Mouse (Mus musculus): ENCODE data around the gene Btbd11. TPM values are rescaled to one million over a fixed set of nuclear protein-coding genes. Genes with fewer than 3 reads are reported as not detected.

The Btbd11 gene
- 28.7 and 32.0 TPM in 2 replicates for polyA plus RNA-seq (2014; fragmentation: Nextera tagmentation; extraction: Ambion mirVana)

- peak within 1 kb of the TSS; percentile 43 for H3K27ac ChIP-seq
- WGBS: under 1% methylated on average over 46 of the region's 46 CpGs
- peaks cover 22% of the 10 kb centered on the region for H3K4me1 ChIP-seq (replicated peaks; ENCODE audit: control insufficient read depth, insufficient read depth, low read length)
Observed at GRCm38 (mm10) chr10:85386605-85387218, at the start of gene Btbd11. Btbd11 (plus strand) TSS chr10:85386814.

GRCm38 (mm10) chr10:85338733-85339132, 47.9 kb upstream of the Btbd11 start:
- Histone ChIP-seq H3K9ac (no peak overlapping the region), H3K4me1 (replicated peaks; ENCODE audit: control insufficient read depth, insufficient read depth, low read length) (0 out of 2 replicates have a peak, but pooled peaks cover 8% of the 10 kb centered on the region), H3K36me3 (replicated peaks; ENCODE audit: control insufficient read depth, insufficient read depth) (no peaks in the 10 kb centered on the region), H3K4me2 (replicated peaks) (no peak overlapping the region), H3K27me3 (ENCODE audit: control insufficient read depth, insufficient read depth, low read length) (no peaks in the 10 kb centered on the region), H3K27ac (no peak overlapping the region), H3K4me3 (replicated peaks; ENCODE audit: low read length) (no peak overlapping the region), H3K9me3 (ENCODE audit: control insufficient read depth, low read length) (no peaks in the 10 kb centered on the region)
- 53% methylated on average over 12 of the region's 12 CpGs for WGBS
- ATAC-seq (ENCODE audit: low FRiP score) (no peak), DNase-seq (ENCODE audit: low spot score) (no peak)

More at GRCm38 (mm10) chr10:85386605-85387218, at the start of gene Btbd11:
- no peaks in the 10 kb centered on the region for H3K36me3 ChIP-seq (replicated peaks; ENCODE audit: control insufficient read depth, insufficient read depth)
- no peaks in the 10 kb centered on the region for H3K27me3 ChIP-seq (ENCODE audit: control insufficient read depth, insufficient read depth, low read length)
- no peaks in the 10 kb centered on the region for H3K9me3 ChIP-seq (ENCODE audit: control insufficient read depth, low read length)
- peak; percentile 94 for ATAC-seq (ENCODE audit: low FRiP score)
- peak within 1 kb of the TSS; percentile 83 for H3K9ac ChIP-seq
- peak within 1 kb of the TSS; percentile 71 for H3K4me3 ChIP-seq (replicated peaks; ENCODE audit: low read length)
- peak within 1 kb of the TSS; percentile 96 for H3K4me2 ChIP-seq (replicated peaks)
- DNase-seq (ENCODE audit: low spot score): peak; percentile 87

DNA sequence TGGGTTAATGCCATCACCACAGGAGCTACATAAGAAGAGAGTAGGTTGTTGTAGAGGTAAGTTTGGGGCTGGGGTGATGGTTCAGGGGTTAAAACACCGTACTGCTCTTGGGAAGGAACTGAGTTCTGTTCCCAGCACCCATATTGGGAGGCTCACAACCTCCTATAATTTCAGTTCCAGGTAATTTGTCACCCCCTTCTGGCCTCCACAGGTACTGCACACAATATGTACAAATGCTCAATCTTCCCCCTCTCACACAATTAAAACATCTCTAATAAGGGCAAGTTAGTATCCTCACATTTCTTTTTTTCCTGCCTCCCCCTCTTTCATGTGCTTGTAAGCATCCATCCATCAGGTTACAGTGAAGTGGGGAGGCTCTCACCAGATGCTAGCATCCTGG, 44.7 kb upstream of the Btbd11 start:
- H3K27me3 ChIP-seq (ENCODE audit: control insufficient read depth, insufficient read depth, low read length): no peaks in the 10 kb centered on the region
- H3K4me1 ChIP-seq (replicated peaks; ENCODE audit: control insufficient read depth, insufficient read depth, low read length): 0 out of 2 replicates have a peak, but pooled peaks cover 9% of the 10 kb centered on the region
- H3K27ac ChIP-seq: no peak overlapping the region
- H3K9me3 ChIP-seq (ENCODE audit: control insufficient read depth, low read length): no peaks in the 10 kb centered on the region
- WGBS: 89% methylated on average over 1 of the region's 1 CpGs
- DNase-seq (ENCODE audit: low spot score): no peak
- ATAC-seq (ENCODE audit: low FRiP score): no peak
- H3K9ac ChIP-seq: no peak overlapping the region
- H3K36me3 ChIP-seq (replicated peaks; ENCODE audit: control insufficient read depth, insufficient read depth): no peaks in the 10 kb centered on the region
- no peak overlapping the region for H3K4me3 ChIP-seq (replicated peaks; ENCODE audit: low read length)
- H3K4me2 ChIP-seq (replicated peaks): no peak overlapping the region

GRCm38 (mm10) chr10:85347171-85347570, 39.4 kb upstream of the Btbd11 start:
- H3K36me3 ChIP-seq (replicated peaks; ENCODE audit: control insufficient read depth, insufficient read depth): no peaks in the 10 kb centered on the region
- H3K27ac ChIP-seq: no peak overlapping the region
- H3K27me3 ChIP-seq (ENCODE audit: control insufficient read depth, insufficient read depth, low read length): no peaks in the 10 kb centered on the region
- ATAC-seq (ENCODE audit: low FRiP score): no peak
- 0 out of 2 replicates have a peak, but pooled peaks cover 4% of the 10 kb centered on the region for H3K4me1 ChIP-seq (replicated peaks; ENCODE audit: control insufficient read depth, insufficient read depth, low read length)
- DNase-seq (ENCODE audit: low spot score): no peak
- WGBS: 80% methylated on average over 9 of the region's 9 CpGs
- no peak overlapping the region for H3K9ac ChIP-seq
- no peak overlapping the region for H3K4me2 ChIP-seq (replicated peaks)
- H3K4me3 ChIP-seq (replicated peaks; ENCODE audit: low read length): no peak overlapping the region
- H3K9me3 ChIP-seq (ENCODE audit: control insufficient read depth, low read length): no peaks in the 10 kb centered on the region

- no peaks in the 10 kb centered on the region for H3K36me3 ChIP-seq (replicated peaks; ENCODE audit: control insufficient read depth, insufficient read depth)
- no peak overlapping the region for H3K4me3 ChIP-seq (replicated peaks; ENCODE audit: low read length)
- no peaks in the 10 kb centered on the region for H3K9me3 ChIP-seq (ENCODE audit: control insufficient read depth, low read length)
- no peak overlapping the region for H3K4me2 ChIP-seq (replicated peaks)
- no peaks in the 10 kb centered on the region for H3K27me3 ChIP-seq (ENCODE audit: control insufficient read depth, insufficient read depth, low read length)
- H3K27ac ChIP-seq: no peak overlapping the region
- 91% methylated on average over 2 of the region's 2 CpGs for WGBS
- ATAC-seq (ENCODE audit: low FRiP score) (no peak), DNase-seq (ENCODE audit: low spot score) (no peak)
- H3K9ac ChIP-seq: no peak overlapping the region
- no peaks in the 10 kb centered on the region for H3K4me1 ChIP-seq (replicated peaks; ENCODE audit: control insufficient read depth, insufficient read depth, low read length)
Observed at GRCm38 (mm10) chr10:85352505-85352904, 34.1 kb upstream of the Btbd11 start.

DNA sequence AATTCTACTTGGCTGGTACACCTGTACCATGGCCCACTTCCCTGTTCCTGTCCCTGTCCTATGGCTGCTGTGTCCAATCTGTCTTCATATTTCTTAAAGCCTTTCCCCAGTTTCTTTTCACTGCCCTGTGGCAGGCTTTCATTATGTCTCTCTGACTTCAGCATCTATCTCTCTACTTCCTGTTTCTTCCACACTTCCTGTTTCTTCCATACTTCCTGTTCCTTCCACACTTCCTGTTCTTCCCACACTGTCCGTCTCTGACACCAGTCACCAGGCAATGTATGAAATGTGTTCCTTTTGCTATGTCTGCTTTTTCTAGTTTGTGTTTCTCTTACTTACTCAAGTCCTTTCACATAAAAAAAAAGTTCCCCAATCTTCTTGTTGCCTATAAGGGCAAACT, 32.3 kb upstream of the Btbd11 start:
- WGBS: 89% methylated on average over 1 of the region's 1 CpGs
- ATAC-seq (ENCODE audit: low FRiP score): no peak
- Histone ChIP-seq H3K9me3 (ENCODE audit: control insufficient read depth, low read length) (no peaks in the 10 kb centered on the region), H3K4me1 (replicated peaks; ENCODE audit: control insufficient read depth, insufficient read depth, low read length) (no peaks in the 10 kb centered on the region), H3K9ac (no peak overlapping the region), H3K4me2 (replicated peaks) (no peak overlapping the region), H3K4me3 (replicated peaks; ENCODE audit: low read length) (no peak overlapping the region), H3K27ac (no peak overlapping the region), H3K36me3 (replicated peaks; ENCODE audit: control insufficient read depth, insufficient read depth) (no peaks in the 10 kb centered on the region), H3K27me3 (ENCODE audit: control insufficient read depth, insufficient read depth, low read length) (no peaks in the 10 kb centered on the region)
- DNase-seq (ENCODE audit: low spot score): no peak

- no peaks in the 10 kb centered on the region for H3K27me3 ChIP-seq (ENCODE audit: control insufficient read depth, insufficient read depth, low read length)
- H3K36me3 ChIP-seq (replicated peaks; ENCODE audit: control insufficient read depth, insufficient read depth): no peaks in the 10 kb centered on the region
- H3K27ac ChIP-seq: no peak overlapping the region
- H3K4me1 ChIP-seq (replicated peaks; ENCODE audit: control insufficient read depth, insufficient read depth, low read length): peaks cover 10% of the 10 kb centered on the region; the same call in 1 of the 2 replicates
- H3K4me2 ChIP-seq (replicated peaks): no peak overlapping the region
- no peak overlapping the region for H3K9ac ChIP-seq
- DNase-seq (ENCODE audit: low spot score) (no peak), ATAC-seq (ENCODE audit: low FRiP score) (no peak)
- no peaks in the 10 kb centered on the region for H3K9me3 ChIP-seq (ENCODE audit: control insufficient read depth, low read length)
- 84% methylated on average over 3 of the region's 3 CpGs for WGBS
- H3K4me3 ChIP-seq (replicated peaks; ENCODE audit: low read length): no peak overlapping the region
Observed at GRCm38 (mm10) chr10:85359501-85360066, 27.0 kb upstream of the Btbd11 start.

DNA sequence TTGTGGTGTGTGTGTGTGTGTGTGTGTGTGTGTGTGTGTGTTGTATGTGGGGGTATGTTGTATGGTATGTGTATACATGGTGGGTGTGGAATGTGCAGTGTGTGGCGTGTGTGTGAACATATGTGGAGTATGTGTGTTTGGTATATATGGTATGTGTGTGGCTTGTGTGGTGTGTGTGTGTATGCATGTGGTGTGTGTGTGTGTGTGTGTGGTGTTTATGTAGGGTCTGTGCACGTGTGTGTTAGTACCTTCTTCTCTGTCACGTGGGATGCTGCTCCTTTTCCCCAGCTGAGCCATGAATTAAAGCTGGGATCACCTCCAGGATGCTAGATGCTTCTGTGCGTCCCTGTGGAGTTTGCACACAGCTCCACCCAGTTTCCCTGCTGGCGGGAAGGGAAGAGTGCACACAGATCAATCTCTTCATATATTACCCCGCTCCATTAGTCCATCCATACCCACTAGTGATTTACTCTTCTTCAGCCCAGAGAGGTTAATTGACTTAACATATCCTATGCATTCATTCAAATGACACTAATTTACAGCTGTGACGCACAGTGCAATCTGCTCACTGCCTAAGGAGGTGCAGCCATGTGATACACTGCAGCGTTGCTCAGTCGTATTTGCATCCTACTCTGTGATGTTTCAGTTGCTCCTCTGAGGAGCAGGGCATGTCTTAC, 23.7 kb upstream of the Btbd11 start:
- Histone ChIP-seq H3K4me2 (replicated peaks) (no peak overlapping the region), H3K27me3 (ENCODE audit: control insufficient read depth, insufficient read depth, low read length) (no peaks in the 10 kb centered on the region), H3K36me3 (replicated peaks; ENCODE audit: control insufficient read depth, insufficient read depth) (no peaks in the 10 kb centered on the region), H3K9ac (no peak overlapping the region), H3K27ac (no peak overlapping the region; the same call in 1 of the 2 replicates), H3K9me3 (ENCODE audit: control insufficient read depth, low read length) (no peaks in the 10 kb centered on the region), H3K4me1 (replicated peaks; ENCODE audit: control insufficient read depth, insufficient read depth, low read length) (peaks cover 10% of the 10 kb centered on the region; the same call in 1 of the 2 replicates), H3K4me3 (replicated peaks; ENCODE audit: low read length) (no peak overlapping the region)
- peak; percentile 55 for DNase-seq (ENCODE audit: low spot score)
- peak; percentile 82 for ATAC-seq (ENCODE audit: low FRiP score)
- WGBS: 36% methylated on average over 9 of the region's 9 CpGs

- H3K27me3 ChIP-seq (ENCODE audit: control insufficient read depth, insufficient read depth, low read length): no peaks in the 10 kb centered on the region
- WGBS: 88% methylated on average over 10 of the region's 10 CpGs
- H3K9me3 ChIP-seq (ENCODE audit: control insufficient read depth, low read length): no peaks in the 10 kb centered on the region
- no peaks in the 10 kb centered on the region for H3K36me3 ChIP-seq (replicated peaks; ENCODE audit: control insufficient read depth, insufficient read depth)
- DNase-seq (ENCODE audit: low spot score) (no peak), ATAC-seq (ENCODE audit: low FRiP score) (no peak)
- no peak overlapping the region for H3K4me2 ChIP-seq (replicated peaks)
- no peak overlapping the region for H3K9ac ChIP-seq
- H3K4me3 ChIP-seq (replicated peaks; ENCODE audit: low read length): no peak overlapping the region
- no peak overlapping the region for H3K27ac ChIP-seq
- H3K4me1 ChIP-seq (replicated peaks; ENCODE audit: control insufficient read depth, insufficient read depth, low read length): 0 out of 2 replicates have a peak, but pooled peaks cover 6% of the 10 kb centered on the region
Observed at GRCm38 (mm10) chr10:85366876-85367275, 19.7 kb upstream of the Btbd11 start.
